Mouse (Mus musculus) liver, adult 2 months (tissue): ENCODE measurements around the gene Psmd13.

Source experiments
- CTCF ChIP-seq: fragments of 200-500 bp; IDR thresholded peaks from 2 replicates; pipeline ENCODE4 v1.5.1; 2011; ENCODE audit warnings: low read depth, low read length, control low read depth
- POLR2A ChIP-seq: fragments of 200-500 bp; IDR thresholded peaks from 2 replicates; pipeline ENCODE4 v1.6.1; 2011; ENCODE audit warnings: low read length, control low read depth; ENCODE audit not compliant: insufficient read depth; ENCODE audit errors: extremely low read depth

- TF ChIP-seq POLR2A (no peak), CTCF (no peak)
Measured at GRCm38 (mm10) chr7:140914031-140914690, 32.4 kb downstream of the Psmd13 start.
